Comparison of ENCODE assay signal across 8 mouse cellular contexts in genomic region chr12:90729648-90730047, GRCm38 (mm10). TPM values are rescaled to one million over a fixed set of nuclear protein-coding genes. Genes with fewer than 3 reads are reported as not detected.
A peak's percentile ranks its signal among the peaks of the same experiment; 100 is the strongest.
DNase-seq lines count a peak whose midpoint lies in the region; ATAC-seq and TF ChIP-seq lines count a peak whose summit lies in the region.

No protein-coding gene starts in this region.

- WGBS in midbrain, embryonic 10.5 days: 43% methylated on average over 10 of the region's 10 CpGs
- 60% methylated on average over 10 of the region's 10 CpGs for WGBS in midbrain, embryonic 16.5 days
- WGBS in liver, embryonic 14.5 days (ENCODE audit: insufficient replicate concordance): 27% methylated on average over 10 of the region's 10 CpGs

- no peak overlapping the region for H3K27ac ChIP-seq in midbrain, embryonic 10.5 days (replicated peaks)
- no peak overlapping the region for H3K27ac ChIP-seq in midbrain, embryonic 16.5 days (ENCODE audit: low read length)
- no peak overlapping the region for H3K27ac ChIP-seq in liver, embryonic 14.5 days

- no peak for ATAC-seq in midbrain, embryonic 16.5 days
- ATAC-seq in liver, embryonic 14.5 days (ENCODE audit: insufficient read depth): no peak

- H3K4me3 ChIP-seq in midbrain, embryonic 10.5 days: no peak overlapping the region
- H3K4me3 ChIP-seq in midbrain, embryonic 16.5 days (ENCODE audit: low read depth, low read length): no peak overlapping the region
- H3K4me3 ChIP-seq in liver, embryonic 14.5 days (ENCODE audit: insufficient read depth in 1 of 2, low read depth in 2 of 2, low read length in 2 of 2): no peak overlapping the region

- no peak overlapping the region for H3K9ac ChIP-seq in midbrain, embryonic 16.5 days (ENCODE audit: low read depth, low read length)
- no peak overlapping the region for H3K9ac ChIP-seq in liver, embryonic 14.5 days (replicated peaks)

- no peak overlapping the region for H3K4me2 ChIP-seq in midbrain, embryonic 16.5 days (ENCODE audit: low read length)
- H3K4me2 ChIP-seq in liver, embryonic 14.5 days (ENCODE audit: low read depth): no peak overlapping the region

- TF ChIP-seq CTCF in liver, embryonic 14.5 days (IDR thresholded peaks at IDR 0.05; ENCODE audit: low read depth): peak; percentile 78

- peak; percentile 50 for DNase-seq in midbrain, embryonic 10.5 days (ENCODE audit: low spot score)
- peak; percentile 16 for DNase-seq in adrenal gland, adult 8-10 months
- DNase-seq in embryo, embryonic 10.5 days (ENCODE audit: low spot score): peak; percentile 58
- DNase-seq in induced T-regulatory cell, adult 2 months (ENCODE audit: low read depth): peak; percentile 67
- peak in 1 of 3 experiments; percentile 1 for DNase-seq in liver, embryonic 14.5 days (ENCODE audit: low read depth in 3 of 3, low spot score in 3 of 3)
- DNase-seq in retina, postnatal 7 days (ENCODE audit: low read depth, low spot score): peak; percentile 19
- DNase-seq in urinary bladder, postnatal 36 days (ENCODE audit: low spot score in 2 of 2): peak; percentile 41 to 47

- H3K27me3 ChIP-seq in midbrain, embryonic 10.5 days (ENCODE audit: low read depth, poor library complexity, severe bottlenecking): no peaks in the 10 kb centered on the region
- H3K27me3 ChIP-seq in midbrain, embryonic 16.5 days (ENCODE audit: control insufficient read depth, insufficient read depth, low read depth, low read length): no peaks in the 10 kb centered on the region
- H3K27me3 ChIP-seq in liver, embryonic 14.5 days (ENCODE audit: control insufficient read depth, insufficient read depth, low read length): no peaks in the 10 kb centered on the region

- H3K4me1 ChIP-seq in midbrain, embryonic 10.5 days: 0 out of 2 replicates have a peak, but pooled peaks cover 7% of the 10 kb centered on the region
- H3K4me1 ChIP-seq in midbrain, embryonic 16.5 days (ENCODE audit: control insufficient read depth, insufficient read depth, low read length): no peaks in the 10 kb centered on the region
- no peaks in the 10 kb centered on the region for H3K4me1 ChIP-seq in liver, embryonic 14.5 days (replicated peaks; ENCODE audit: control insufficient read depth in 2 of 2, insufficient read depth in 2 of 2, low read length in 1 of 2)

- no peaks in the 10 kb centered on the region for H3K36me3 ChIP-seq in midbrain, embryonic 10.5 days
- no peaks in the 10 kb centered on the region for H3K36me3 ChIP-seq in midbrain, embryonic 16.5 days (ENCODE audit: control insufficient read depth, insufficient read depth, low read length)
- no peaks in the 10 kb centered on the region for H3K36me3 ChIP-seq in liver, embryonic 14.5 days (replicated peaks; ENCODE audit: control insufficient read depth, insufficient read depth, low read depth)

- no peak for TF ChIP-seq EP300 in liver, embryonic 14.5 days (IDR thresholded peaks at IDR 0.05; ENCODE audit: low read depth)

- H3K9me3 ChIP-seq in midbrain, embryonic 10.5 days (replicated peaks): no peaks in the 10 kb centered on the region
- no peaks in the 10 kb centered on the region for H3K9me3 ChIP-seq in midbrain, embryonic 16.5 days (replicated peaks; ENCODE audit: control insufficient read depth, low read length, poor library complexity, severe bottlenecking)
- no peaks in the 10 kb centered on the region for H3K9me3 ChIP-seq in liver, embryonic 14.5 days (ENCODE audit: control insufficient read depth, low read length)

RNA-seq across cellular contexts. Expression of gene Dio2, which starts 8.6 kb away (rescaled TPM):
- polyA plus RNA-seq in midbrain, embryonic 10.5 days (2016; fragmentation: Nextera tagmentation; extraction: Ambion mirVana): 0.25 and 0.70 TPM in 2 replicates
- polyA plus RNA-seq in midbrain, embryonic 16.5 days (2015; fragmentation: Nextera tagmentation; extraction: Ambion mirVana): 0.06 and 0.11 TPM in 2 replicates
- 10 to 100 TPM in 1 of 4 experiments, 1 to 10 TPM in 2, under 1 TPM in 1; 0.37 to 11.7 (median 5.5) TPM for total RNA-seq in adrenal gland, adult 8-10 months (2022)
- 0.02 and 0.03 TPM in 2 replicates for polyA plus RNA-seq in liver, embryonic 14.5 days (2012; rRNA removed)
- 0.04 TPM in 1 of 2 replicates, not detected in the other for polyA plus RNA-seq in liver, embryonic 14.5 days (2014; fragmentation: Nextera tagmentation; extraction: Ambion mirVana)
